Mouse (Mus musculus) T-cell, adult 2 months (primary cell): ENCODE measurements around the gene Pgrmc1.
"Not testable (repeated sequence)": the region's sequence is repeated elsewhere in the genome, so short reads cannot be mapped to it uniquely, and the experiment has no call there.

Experiments used
- DNase-seq: peaks from one replicate; pipeline ENCODE4 v3.0.0; 2022; ENCODE audit warnings: low spot score

The Pgrmc1 gene

DNA sequence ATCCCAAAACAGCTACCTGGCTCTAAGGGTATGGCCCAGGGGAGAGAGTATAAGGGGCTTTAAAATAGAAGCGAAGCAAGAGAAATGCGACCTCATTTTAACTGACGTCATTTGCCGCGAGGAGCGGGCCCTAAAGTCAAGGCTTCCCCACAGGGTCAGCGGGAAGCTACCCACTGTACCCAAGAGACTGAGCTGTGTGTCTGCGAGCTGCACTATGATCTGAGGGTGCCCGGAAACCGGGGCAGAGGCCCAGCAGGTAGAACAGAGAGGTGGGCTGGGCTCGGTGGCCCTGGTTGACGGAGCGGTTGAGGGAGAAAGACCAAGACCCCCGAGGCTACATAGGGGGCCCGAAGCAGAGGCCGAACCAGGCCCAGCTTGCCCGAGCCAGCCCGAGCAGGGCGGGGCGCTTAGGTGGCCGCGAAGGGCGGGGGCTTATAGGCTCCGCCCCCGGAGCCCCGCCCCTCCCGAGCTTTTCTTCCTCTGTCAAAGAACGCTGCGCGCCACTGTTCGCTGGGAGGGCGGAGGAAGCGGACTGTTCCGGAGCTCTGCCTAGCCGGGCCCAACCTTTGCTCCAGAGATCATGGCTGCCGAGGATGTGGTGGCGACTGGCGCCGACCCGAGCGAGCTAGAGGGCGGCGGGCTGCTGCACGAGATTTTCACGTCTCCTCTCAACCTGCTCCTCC is at the start of gene Pgrmc1:
TSS of gene Pgrmc1 (plus strand) at position 500 of the 683 bp plus-strand sequence.
- peak; percentile 88 for DNase-seq

DNA sequence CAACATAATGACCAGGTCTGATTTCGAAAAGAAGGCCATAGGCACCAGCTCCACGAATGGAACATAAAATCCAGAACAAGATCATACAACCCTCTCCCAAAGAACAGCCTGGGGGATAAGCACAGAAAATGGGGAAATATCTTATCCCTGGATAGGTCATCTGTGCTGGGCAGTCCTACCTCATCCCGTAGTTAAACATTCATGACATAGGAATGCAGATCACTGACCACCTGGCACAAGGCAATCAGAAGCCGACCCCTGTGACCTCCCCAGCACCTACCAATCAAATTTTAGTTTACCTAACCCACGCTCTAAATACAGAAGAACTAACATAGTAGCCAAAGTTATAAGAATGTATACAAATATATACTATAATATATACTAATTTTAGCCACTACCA is 49.2 kb upstream of the Pgrmc1 start:
- no peak for DNase-seq

DNA sequence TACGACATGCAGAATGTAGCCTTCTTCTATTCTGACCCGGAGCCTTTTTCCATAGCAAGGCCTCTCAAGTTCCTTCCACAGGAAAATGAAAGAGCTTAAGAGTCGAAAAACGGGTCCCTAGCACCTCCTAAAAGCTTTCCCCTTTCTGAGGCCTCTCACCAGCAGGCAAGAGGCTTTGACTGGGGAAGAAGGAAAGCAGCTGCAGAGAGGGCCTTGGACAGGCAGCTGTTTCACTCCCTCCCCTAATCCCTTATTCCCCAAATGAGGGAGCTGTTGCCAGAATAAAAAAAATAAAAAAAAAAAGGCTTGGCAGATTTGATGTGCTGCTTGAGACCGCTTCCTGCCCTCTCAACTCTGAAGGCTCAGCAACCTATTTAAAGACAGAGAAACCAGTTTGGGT is 47.1 kb upstream of the Pgrmc1 start:
- DNase-seq = peak; percentile 2

DNA sequence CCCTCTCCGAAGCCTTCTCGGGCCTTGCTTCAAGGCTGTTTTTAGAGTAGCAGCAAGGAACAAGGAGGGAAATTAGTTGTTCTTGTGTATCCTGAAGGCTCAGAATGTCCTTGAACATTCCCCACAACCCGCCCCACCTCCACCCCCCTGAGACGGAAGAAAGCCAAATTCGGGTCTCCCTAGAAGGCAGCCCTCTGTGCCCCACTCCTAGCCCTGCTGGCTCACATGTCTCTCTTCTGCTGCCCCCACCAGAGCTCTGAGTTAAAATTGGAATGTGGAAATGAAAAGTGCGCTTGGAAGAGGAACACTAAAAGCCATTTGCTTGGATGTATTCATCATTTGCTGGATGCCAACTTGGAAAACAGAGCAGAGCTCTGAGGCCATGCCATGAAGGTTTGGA is 46.7 kb upstream of the Pgrmc1 start:
- no peak for DNase-seq

DNA sequence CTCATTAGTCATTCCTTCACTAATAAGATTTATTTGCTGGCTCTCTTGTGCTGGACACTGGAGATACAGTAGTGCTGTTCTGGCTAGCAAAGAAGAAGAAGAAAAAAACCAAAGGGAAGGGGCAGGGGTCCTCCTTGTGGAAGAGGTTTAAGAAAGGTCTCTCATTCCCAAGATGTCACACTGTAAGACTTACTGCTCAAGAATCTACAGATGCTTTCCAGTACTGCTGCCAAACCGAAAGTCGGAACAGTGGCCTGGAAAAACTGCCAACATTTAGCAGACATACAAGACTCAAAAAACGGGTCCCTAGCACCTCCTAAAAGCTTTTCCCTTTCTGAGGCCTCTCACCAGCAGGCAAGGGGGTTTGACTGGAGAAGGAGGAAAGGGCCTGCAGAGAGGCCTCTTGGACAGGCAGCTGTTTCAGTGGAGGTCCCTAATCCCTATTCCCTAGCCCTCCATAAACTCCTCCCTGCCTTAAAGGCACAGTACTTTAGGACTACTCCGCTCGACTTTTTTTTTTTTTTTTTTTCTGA is 45.9 kb upstream of the Pgrmc1 start:
- no peak for DNase-seq

DNA sequence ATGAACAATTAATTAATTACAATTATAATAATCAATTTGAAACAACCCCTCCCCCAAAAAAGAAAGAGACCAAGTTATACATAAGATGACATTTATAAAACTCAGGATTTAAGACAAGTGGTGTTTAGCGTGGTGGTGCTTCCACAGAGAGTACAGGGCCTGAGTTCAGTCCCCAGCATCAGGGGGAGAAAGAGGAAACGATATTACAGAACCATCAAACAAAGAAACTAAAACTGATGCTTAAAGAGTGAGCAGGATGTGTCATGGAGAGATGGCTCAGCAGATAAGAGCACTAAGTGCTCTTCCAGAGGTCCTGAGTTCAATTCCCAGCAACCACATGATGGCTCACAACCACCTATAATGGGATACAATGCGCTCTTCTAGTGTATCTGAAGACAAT is 45.3 kb upstream of the Pgrmc1 start:
- DNase-seq = no peak

DNA sequence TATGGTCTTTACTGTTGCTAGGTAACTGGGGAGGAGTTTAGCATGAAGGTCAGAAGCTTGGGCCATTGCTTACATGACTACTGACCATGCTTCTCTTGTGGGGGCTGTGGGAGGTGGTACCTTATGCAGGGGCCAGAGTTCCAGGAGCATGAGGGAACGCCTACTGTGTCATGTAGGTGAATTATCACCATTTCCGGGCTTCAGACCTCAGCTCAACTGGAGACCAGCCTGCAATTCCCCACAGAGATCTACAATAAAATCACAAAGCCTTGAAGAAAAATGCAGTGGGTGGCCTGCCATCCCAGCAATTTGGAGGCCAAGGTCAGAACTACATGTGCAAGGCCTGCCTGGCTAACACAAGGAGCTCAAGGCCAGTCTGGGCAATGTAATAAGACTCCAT is 42.8 kb upstream of the Pgrmc1 start:
- DNase-seq = not testable (repeated sequence)

DNA sequence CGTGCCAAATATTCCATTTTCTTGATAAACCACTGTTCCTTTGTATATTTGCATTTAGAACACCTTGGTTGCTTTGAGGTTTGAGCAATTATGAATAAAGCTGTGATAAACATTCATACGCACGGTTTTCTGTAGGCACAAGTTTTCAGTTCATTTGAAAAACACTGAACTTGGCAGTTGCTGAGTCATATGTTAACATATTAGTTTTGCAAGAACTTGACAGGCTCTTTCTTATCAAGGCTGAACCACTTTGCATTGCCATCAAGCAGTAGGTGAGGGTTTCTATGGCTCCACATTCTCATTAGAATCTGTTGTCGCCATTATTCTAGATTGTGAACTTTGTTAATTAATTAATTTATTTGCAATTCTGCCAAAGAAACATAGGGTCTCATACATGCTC is 37.8 kb upstream of the Pgrmc1 start:
- DNase-seq = no peak

DNA sequence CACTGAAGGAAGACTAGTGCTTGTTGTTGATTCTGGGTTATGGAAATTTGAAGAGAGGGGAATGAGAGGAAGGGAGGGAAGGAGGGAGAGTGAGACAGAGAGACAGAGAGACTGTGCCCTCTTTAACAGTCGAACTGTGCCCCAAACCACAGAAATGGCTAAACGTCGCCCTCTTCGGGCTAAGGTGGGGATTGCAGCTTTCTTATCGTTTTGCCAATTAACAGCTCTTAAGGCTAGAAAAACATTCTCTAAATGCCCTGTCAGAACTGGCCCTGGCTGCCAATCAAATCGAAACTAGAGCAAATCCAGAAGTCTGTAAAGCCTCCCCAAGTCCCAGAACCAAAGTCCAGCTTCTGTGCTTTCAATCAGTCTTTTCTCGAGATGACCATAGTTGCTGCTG is 36.4 kb upstream of the Pgrmc1 start:
- peak; percentile 56 for DNase-seq

DNA sequence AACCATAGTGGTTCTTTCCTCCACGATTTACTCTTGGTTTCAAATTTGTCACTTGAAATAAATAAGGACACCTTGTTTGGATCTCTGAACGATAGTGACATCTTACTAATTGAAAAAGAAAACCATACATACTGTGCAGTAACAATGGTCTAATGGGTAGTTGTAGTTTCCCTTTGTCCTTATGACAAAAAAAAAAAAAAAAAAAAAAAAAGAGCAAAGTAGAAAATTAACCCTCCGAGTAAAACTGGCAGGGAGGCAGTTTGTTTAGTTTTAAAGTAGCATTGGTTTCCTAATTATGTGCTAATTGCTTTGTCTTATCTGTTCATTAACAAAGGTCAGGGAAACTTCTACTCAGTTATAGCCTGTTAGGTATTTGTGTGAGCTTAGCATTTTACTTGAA is 35.9 kb upstream of the Pgrmc1 start:
- DNase-seq = no peak

DNA sequence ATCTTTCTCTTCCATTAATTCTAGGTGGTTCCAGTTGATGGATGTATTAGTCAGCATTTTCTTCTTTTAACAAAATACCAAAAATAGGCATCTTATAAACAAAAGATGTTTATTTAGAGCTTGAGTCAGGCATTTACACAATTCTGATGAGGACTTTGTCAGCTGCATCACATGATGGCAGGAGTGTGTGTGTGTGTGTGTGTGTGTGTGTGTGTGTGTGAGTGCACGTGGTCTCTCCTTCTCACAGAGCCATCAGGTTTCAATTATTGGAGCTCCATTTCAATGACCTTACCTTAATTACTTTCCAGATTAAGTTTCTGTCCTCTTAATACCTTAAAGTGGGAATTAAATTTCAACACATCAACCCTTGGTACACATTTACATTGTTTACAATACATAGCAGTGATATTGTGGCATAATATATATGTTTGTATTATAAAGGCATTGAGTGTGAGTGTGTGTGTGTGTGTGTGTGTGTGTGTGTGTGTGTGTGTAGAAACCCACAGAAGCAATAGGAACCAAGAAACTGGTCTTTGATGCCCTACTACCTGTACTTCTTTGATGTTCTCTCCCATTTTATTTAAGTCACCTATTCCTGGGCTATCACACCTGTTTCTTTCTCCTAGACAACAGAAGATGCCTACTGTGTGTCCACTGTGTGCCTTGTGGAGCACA is 11.2 kb upstream of the Pgrmc1 start:
- no peak for DNase-seq

DNA sequence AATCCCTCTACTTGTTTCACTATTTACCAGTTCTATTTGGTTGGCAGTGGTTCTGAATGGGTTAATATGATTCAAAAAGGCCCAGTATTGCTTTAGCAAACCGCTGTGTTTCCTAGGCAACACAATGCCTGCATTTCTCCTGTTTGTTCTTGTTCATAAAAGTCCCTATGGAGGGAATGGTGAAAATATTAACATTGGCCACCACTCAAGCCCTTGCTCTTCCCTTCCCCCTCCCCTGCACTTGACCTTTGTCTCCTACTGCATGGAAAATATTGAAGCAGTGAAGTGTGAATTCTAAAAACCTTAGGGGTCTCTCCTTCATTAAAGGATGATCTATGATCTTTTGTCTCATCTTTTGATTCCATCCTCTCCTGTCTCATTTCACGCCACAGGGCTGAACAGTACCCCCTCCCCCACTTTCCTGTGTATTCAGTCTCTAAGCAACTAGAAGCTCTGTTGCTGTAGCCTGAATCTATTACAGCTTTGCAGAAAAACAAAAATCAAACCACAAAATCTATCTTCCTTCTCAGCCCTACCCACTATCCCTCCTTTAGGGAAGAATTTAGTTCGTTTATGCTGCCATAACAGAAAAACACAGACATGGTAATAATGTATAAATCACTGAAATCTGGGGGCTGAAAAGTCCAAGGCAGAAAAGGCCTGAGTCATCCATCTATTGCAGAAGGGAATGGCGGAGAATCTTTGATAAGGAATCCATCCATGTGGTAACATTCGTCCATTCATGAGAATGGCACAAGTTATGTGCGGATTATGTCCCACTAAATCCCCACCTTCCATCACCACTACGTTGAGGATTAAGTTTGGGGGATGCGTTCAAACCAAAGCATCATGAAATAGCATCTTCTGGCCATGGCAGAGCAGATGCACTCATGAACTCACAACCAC is 10.4 kb upstream of the Pgrmc1 start:
- peak; percentile 10 for DNase-seq

DNA sequence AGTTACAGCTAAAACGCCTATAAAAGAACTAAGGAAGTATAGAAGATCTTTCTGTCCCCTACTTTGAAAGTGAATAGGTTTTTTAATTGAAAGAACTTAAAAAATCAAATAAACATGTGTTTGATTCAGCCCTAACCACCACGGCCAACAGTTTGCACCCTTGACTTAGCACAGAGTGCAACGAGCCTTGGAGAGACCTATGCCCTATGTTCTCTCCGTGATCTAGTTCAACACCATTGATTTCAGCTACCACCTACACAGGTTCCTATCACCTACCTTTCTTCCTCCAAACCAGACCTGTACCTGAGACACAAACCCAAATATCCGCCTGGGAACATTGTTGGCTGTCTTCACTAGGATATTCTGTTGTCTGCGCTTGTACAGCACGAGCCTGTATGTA is 7.7 kb upstream of the Pgrmc1 start:
- DNase-seq = no peak

DNA sequence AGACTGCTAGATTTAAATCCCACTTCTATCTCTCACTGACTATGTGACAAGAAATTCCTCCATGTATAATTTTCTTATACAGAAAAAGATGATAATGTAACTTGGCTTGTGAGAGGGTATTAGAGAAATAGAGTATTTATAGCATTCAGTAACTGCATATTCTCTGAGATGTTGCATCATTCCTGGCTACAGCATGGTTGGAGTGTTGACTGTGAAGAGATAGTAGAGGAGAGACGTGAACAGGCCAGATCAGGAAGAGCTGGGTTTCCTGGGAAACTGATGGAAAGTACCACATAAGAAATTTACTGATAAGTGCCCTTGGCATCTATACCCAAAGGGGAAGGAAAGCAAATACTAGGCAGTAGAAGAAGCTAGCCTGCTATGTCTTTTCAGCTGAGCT is 6.9 kb upstream of the Pgrmc1 start:
- DNase-seq = no peak

DNA sequence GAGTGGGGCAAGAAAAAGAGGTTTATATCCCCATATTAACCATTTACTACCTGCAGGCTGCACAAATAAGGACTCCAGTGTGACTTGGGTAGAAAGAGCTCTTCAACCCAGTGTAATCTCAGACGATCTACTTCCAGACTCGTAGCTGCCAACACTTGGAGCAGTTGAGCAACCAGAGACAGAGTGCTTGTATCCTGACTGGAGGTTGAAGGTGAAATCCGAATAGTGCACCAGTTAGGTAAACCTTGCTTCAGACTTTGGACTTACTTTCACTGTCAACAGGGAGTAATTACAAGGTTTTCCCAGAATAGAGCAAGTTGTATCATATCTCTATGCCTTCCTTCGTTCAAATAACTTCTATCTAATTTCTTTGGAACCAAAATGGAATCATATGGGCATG is 6.5 kb upstream of the Pgrmc1 start:
- DNase-seq = no peak

DNA sequence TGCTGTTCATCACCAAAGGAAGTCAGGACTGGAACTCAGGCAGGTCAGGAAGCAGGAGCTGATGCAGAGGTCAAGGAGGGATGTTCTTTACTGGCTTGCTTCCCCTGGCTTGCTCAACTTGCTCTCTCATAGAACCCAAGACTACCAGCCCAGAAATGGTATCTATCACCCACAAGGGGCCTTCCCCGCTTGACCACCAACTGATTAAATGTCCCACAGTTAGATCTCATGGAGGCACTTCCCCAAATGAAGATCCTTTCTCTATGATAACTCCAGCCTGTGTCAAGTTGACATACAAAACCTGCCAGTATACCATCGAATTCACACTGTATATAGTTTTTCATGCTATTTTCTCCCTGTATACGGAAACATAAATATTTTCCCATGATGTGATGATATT is 2.8 kb upstream of the Pgrmc1 start:
- DNase-seq = no peak

DNA sequence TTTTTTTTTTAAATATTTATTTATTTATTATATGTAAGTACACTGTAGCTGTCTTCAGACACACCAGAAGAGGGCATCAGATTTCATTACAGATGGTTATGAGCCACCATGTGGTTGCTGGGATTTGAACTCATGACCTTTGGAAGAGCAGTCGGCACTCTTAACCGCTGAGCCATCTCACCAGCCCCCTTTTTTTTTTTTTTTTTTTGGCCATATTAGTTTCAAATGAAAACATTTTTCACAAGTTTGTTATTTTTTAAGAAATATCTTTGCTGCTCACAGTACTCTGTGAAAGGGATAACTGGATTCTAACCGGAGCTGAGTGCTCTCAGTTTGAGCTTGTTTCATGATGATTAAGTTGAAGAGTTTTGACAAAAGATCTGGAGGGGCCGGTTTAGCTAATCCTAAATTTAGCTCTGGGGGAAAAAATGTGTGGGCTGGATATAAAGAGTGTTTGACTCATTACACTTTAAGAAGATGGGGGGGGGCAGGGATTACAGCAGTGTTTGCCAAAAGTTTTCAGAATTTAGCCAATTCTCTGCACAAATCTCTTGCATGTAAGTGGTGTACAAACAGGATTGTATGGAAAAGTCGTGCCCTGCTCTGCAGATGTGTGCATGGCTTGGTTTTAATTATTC is 1.4 kb upstream of the Pgrmc1 start:
- not testable (repeated sequence) for DNase-seq

DNA sequence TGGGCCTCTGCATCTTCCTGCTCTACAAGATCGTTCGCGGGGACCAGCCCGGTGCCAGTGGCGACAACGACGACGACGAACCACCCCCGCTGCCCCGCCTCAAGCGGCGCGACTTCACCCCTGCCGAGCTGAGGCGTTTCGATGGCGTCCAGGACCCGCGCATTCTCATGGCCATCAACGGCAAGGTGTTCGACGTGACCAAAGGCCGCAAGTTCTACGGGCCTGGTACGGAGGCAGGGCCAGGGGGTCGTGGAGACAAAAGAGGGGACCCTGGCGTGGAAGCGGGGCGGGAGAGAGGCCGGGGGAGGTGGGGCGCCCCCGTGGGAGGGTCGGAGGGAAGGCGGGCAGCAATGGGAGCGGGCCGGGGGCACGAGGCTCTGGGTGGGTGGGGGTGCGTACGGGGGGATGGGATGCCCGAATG is 394 bp downstream of the Pgrmc1 start:
- no peak for DNase-seq

DNA sequence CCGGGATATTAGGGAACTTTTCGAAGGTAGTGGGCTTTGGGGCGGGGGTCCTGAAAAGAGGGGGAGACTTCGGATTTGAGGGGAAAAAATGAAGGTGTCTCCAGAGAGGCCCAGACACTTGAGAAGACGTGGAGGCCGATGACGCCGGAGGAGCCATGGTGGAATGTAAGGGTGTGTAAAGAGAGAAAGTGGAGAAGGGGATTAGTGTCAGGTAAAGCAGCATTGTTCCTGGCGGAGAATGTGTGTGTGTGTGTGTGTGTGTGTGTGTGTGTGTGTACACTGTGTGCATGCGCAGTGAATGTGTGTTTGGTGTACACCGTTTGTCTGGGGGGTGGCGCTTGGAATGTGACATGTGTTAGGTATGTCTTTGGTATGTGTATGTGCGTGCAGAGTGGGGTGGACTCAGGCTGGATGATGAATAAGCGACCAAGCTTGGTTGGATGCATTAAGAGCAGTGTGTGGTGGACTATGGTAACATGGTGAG is 897 bp downstream of the Pgrmc1 start:
- peak; percentile 0 for DNase-seq

DNA sequence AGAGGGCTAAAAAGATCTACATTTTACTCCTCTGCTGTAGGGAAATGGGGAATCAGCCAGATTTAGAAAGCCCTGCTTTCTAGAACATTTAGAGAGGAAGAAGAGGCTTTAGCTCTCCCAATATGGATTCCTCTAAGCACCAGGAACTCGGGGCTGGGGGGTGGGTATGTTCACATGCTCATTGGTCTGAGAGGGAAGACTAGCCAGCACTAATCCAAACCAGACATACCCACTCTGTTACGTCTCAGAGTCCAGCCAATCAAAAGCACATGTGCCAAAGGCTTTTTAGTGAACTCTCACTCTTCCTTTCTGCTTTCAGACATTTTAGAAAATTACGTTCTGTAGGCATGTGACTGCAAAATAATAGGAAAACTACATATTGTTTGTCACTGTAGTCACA is 1.6 kb downstream of the Pgrmc1 start:
- DNase-seq = no peak

DNA sequence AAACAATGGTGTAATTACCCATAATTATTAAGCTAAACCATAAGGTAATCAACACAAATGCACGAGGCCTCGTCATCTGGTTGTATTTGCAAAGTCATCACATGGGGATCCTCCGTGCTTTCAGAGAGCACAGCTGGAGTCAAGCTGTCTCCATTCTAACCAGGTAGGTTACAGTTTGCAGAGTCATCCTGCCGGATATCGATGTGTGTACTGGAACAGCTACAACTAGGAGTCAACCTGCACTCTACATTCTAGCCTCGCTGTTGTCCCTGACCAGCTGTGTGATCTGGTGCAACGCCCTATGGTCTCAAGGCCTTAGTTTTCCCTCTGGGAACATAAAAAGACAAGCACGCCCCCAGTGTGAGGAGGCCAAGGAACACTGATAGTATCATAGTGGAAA is 2.1 kb downstream of the Pgrmc1 start:
- no peak for DNase-seq

DNA sequence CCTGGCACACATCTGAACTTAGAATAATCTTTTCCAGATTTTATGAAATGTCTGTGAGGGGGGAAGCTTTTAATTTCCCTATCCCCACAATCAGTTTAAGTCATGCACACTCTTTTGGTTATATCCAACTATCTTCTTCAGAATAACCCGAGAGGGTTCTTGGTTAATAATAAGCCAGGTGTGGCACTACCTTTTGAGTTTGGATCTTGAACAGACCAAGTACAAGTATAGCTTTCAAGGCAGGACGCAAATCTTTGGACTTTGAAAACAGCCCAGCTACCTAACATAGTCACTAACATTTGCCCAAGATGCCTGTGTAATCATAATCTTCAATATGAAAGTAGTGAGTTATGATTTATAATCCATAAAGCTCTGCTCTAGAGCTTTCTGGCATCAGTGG is 4.9 kb downstream of the Pgrmc1 start:
- DNase-seq = no peak
